Mouse (Mus musculus): Measurements from ENCODE around the gene Slc39a2.

Slc39a2 gene

DNA sequence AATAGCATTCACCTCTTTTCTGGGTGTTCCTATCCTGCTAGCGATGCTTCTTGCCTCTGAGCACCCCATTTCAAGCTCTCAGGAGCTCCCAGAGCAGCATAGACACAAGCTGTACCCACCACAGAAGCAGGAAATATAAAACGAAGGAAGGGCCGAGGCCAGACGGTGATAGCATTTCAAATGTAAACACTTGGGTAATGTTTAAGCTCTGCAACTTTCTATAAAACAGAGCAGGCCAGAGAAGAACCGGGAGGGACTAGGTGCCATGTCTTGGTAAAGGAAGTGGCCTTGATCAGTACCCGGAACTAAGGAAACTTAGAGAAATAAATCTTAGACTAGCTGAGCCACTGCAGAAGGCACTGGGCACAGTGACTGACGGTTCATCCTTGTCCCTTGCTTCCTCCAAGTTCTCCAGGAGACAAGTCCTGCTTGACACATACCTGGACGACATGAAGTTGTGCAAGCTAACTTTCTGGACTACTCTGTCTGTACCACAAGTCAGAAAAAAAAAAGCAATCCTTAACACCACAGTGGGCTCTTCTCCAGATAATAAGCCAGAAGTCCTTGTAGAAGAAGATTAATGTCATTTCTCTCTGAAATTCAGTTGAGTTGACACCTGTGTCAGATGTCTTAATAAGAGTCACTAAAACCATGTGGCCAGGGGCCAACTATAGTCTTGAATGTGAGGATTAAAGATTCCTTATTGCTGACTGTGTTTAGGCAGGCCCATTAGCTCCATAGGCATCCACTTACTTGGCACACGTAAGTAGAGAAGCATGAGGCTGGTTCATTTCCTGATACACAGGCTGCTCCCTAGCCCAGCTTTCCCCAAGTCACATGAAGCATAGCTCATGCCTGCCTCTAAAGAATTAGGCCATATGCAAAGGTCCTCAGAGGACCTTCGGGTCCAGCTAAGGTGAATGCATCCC is 39.7 kb downstream of the Slc39a2 start:
- no peak for DNase-seq (ENCODE audit: low spot score)

DNA sequence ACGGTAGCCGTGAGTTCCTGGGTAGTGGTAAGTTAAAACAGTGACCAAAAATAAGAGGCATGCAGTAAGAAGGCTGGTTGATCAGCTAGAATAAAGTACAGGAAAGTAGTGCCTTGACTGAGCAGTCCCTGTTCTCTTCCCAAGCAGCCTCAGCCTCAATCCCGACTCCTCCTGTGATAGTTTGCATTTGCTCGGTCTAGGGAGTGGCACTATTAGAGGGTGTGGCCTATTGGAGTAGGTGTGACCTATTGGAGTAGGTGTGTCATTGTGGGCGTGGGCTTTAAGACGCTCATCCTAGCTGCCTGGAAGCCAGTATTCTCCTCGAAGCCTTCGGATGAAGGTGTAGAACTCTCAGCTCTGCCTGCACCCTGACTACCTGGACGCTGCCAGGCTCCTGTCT is 46.3 kb downstream of the Slc39a2 start:
- DNase-seq (ENCODE audit: low spot score), result no peak

DNA sequence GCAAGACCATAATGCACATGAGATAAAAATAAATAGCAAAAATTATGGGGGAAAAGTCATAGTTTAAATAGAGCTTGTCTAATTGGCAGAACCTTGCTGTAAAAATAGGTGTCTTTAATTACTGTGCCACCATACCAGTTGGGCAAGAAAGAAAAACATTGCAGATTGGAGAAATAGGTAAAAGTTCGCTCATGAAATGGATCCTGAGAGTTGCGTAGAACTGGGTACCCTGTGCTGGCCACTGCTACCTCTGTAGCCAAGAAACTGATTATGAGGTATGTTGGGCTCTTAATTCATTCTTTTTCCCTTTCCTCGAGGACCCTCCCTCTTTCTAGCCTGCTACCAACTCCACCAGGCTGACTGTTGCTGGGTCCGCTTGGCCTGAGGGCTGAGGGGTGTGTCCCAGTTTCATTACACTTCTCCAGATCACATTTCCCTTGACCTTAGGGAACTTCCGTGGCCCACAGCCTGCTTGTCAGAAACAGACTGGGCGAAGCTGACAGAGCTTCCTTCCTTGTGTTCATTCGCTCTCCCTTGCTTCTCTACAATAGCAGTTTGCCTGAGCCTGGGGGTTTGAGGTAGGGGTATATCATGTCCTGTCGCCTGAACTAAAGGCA is 48.4 kb downstream of the Slc39a2 start:
- DNase-seq (ENCODE audit: low spot score), result no peak

DNA sequence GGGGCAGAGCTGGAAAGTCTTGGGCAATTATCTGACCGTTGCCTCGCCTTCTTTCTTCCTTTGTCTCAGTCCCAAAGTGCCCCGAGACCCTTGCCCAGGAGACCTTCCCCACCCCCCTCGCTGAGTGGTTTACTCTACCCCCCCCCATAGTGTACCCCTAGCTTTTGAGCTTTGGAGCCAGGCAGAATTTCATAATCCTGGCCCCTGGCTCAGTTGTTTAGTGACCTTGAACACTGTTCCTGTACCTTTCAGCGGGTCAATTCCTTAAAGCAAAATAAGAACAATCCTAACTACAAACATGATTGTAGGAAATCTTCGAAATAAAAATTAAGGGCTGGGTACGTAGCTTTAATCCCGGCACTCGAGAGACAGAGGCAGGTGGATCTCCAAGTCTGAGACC is 48.9 kb downstream of the Slc39a2 start:
- no peak for DNase-seq (ENCODE audit: low spot score)

DNA sequence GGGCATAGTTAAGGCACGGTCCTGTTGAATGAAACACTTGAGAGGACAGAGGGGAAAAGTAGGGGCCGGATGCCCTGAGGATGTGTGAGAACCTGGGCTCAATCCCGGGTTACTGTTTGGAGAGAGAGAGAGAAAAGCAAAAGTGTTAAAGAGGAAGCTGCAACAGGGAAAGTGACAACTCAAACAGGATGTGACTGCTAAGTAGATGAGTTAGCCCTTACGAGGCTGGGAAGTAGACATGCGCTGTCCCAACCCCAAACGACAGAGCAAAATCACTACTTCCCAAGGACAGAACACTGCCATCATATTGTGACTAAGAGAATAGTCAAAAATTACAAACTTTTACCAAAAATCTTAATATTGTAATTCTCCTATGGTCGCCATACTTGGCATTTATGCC is 49.5 kb downstream of the Slc39a2 start:
- DNase-seq (ENCODE audit: low spot score), result no peak

DNA sequence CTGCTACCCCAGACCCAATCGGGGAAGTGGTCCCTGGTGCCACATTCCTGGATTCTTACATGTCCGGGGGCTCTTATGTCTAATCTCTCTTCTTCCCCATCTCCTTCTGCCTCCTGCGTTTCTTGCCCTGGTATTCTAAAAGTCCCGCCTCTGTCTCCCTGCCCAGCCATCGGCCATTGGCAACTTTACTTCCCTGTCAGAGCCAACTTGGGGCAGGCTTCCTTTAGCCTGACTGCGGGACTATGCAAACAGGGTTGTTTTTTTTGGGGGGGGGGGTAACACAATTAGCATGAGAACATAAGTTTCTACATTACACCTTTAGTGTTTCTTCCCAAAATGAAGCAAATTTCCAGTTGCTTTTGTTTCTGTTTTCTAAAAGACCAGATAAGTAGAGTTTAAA is 50.6 kb downstream of the Slc39a2 start:
- DNase-seq (ENCODE audit: low spot score), result no peak
